Mouse (Mus musculus): ENCODE results near the gene Hspg2. TPM values are rescaled to one million over a fixed set of nuclear protein-coding genes. Genes with fewer than 3 reads are reported as not detected.
"Not testable (repeated sequence)": the region's sequence is repeated elsewhere in the genome, so short reads cannot be mapped to it uniquely, and the experiment has no call there.

Hspg2 gene
- polyA plus RNA-seq (2014; fragmentation: Nextera tagmentation; extraction: Ambion mirVana), result 67.5 and 68.3 TPM in 2 replicates

- H3K27ac ChIP-seq (replicated peaks in 1 of 2; ENCODE audit: control insufficient read depth in 1 of 2, insufficient read depth in 1 of 2, low read depth in 2 of 2, low read length in 2 of 2), result peak within 1 kb of the TSS; percentile 90 to 93
- H3K9ac ChIP-seq (ENCODE audit: low read length), result peak within 1 kb of the TSS; percentile 96
- peak; percentile 83 for ATAC-seq (ENCODE audit: insufficient number of reproducible peaks, insufficient read depth, low FRiP score, low read depth)
- H3K36me3 ChIP-seq (ENCODE audit: control insufficient read depth, insufficient read depth, low read length), result peaks cover 8% of the 10 kb centered on the region; the same call in 1 of the 2 replicates
- peak within 1 kb of the TSS; percentile 83 for H3K4me2 ChIP-seq (ENCODE audit: low read length)
- no peaks in the 10 kb centered on the region for H3K9me3 ChIP-seq (ENCODE audit: control insufficient read depth, low read length)
- peak within 1 kb of the TSS; percentile 87 to 88 for H3K4me3 ChIP-seq (ENCODE audit: control insufficient read depth in 1 of 2, insufficient read depth in 1 of 2, low read depth in 1 of 2, low read length in 2 of 2)
- WGBS, result under 1% methylated on average over 57 of the region's 72 CpGs
- no peaks in the 10 kb centered on the region for H3K27me3 ChIP-seq (ENCODE audit: control insufficient read depth, insufficient read depth, low read length)
- peaks cover 55 to 57% of the 10 kb centered on the region in 2 experiments for H3K4me1 ChIP-seq (ENCODE audit: control insufficient read depth in 2 of 2, insufficient read depth in 2 of 2, low read length in 2 of 2)
Observed at GRCm38 (mm10) chr4:137468260-137469080, at the start of gene Hspg2. Gene Hspg2, plus strand, starts transcription at chr4:137468769.

GRCm38 (mm10) chr4:137430502-137430901 is 38.1 kb upstream of the Hspg2 start, which contains the start of gene Cela3b:
Gene Cela3b, minus strand, starts transcription at chr4:137430540.
- 53% methylated on average over 4 of the region's 4 CpGs for WGBS

GRCm38 (mm10) chr4:137432700-137433550 is 35.6 kb upstream of the Hspg2 start:
- H3K9ac ChIP-seq (ENCODE audit: low read length); H3K36me3 ChIP-seq (ENCODE audit: control insufficient read depth, insufficient read depth, low read length); H3K4me2 ChIP-seq (ENCODE audit: low read length); H3K9me3 ChIP-seq (ENCODE audit: control insufficient read depth, low read length); H3K27me3 ChIP-seq (ENCODE audit: control insufficient read depth, insufficient read depth, low read length); H3K4me3 ChIP-seq (ENCODE audit: control insufficient read depth in 1 of 2, insufficient read depth in 1 of 2, low read depth in 1 of 2, low read length in 2 of 2): not testable (repeated sequence)
- 34% methylated on average over 10 of the region's 10 CpGs for WGBS
- ATAC-seq (ENCODE audit: insufficient number of reproducible peaks, insufficient read depth, low FRiP score, low read depth), result 0 out of 2 replicates have a peak, but pooled peaks have one; percentile 33
- H3K27ac ChIP-seq (replicated peaks in 1 of 2; ENCODE audit: control insufficient read depth in 1 of 2, insufficient read depth in 1 of 2, low read depth in 2 of 2, low read length in 2 of 2), result peak overlapping the region; percentile 49 to 51
- H3K4me1 ChIP-seq (ENCODE audit: control insufficient read depth in 2 of 2, insufficient read depth in 2 of 2, low read length in 2 of 2), result peaks cover 2 to 15% of the 10 kb centered on the region in 2 experiments; a peak in 3 of 4 replicates

More at GRCm38 (mm10) chr4:137430502-137430901, 38.1 kb upstream of the Hspg2 start, which contains the start of gene Cela3b:
- Histone ChIP-seq H3K27ac (replicated peaks in 1 of 2; ENCODE audit: control insufficient read depth in 1 of 2, insufficient read depth in 1 of 2, low read depth in 2 of 2, low read length in 2 of 2) (no peak within 1 kb of the TSS), H3K9me3 (ENCODE audit: control insufficient read depth, low read length) (no peaks in the 10 kb centered on the region), H3K27me3 (ENCODE audit: control insufficient read depth, insufficient read depth, low read length) (no peaks in the 10 kb centered on the region), H3K4me2 (ENCODE audit: low read length) (no peak within 1 kb of the TSS), H3K9ac (ENCODE audit: low read length) (no peak within 1 kb of the TSS), H3K4me3 (ENCODE audit: control insufficient read depth in 1 of 2, insufficient read depth in 1 of 2, low read depth in 1 of 2, low read length in 2 of 2) (no peak within 1 kb of the TSS), H3K4me1 (ENCODE audit: control insufficient read depth in 2 of 2, insufficient read depth in 2 of 2, low read length in 2 of 2) (peaks cover 2 to 10% of the 10 kb centered on the region in 2 experiments; a peak in 3 of 4 replicates), H3K36me3 (ENCODE audit: control insufficient read depth, insufficient read depth, low read length) (no peaks in the 10 kb centered on the region)
- ATAC-seq (ENCODE audit: insufficient number of reproducible peaks, insufficient read depth, low FRiP score, low read depth), result no peak

DNA sequence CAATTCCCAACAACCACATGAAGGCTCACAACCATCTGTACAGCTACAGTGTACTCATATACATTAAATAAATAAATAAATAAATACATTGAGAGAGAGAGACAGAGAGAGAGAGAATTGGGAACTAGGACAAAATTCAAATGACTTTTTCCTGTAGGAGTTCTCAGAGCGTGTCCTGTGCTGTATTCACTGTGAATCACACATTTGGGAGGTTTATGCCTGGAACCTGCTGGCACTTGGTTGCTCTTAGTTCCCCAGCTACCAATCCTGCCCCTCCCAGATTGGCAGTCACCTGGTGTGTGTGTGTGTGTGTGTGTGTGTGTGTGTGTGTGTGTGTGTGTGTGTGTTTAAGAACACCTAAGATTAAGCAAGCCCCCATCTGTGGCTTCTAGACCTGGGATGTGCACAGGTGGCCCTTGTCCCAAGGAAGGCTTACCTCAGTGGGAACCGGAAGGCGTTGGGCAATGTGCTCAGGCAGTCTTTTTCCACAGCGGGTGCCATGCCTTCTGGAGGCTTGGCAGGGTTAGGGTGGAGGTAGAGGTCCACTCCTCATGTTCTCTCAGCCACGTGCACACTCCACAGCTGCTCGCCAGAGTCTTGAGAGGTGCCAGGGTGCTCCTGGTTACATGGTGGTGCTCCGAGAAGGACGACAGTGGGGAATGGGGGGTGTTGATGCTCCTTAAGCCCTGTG is 31.4 kb upstream of the Hspg2 start:
- Histone ChIP-seq H3K27me3 (ENCODE audit: control insufficient read depth, insufficient read depth, low read length) (no peaks in the 10 kb centered on the region), H3K4me3 (ENCODE audit: control insufficient read depth in 1 of 2, insufficient read depth in 1 of 2, low read depth in 1 of 2, low read length in 2 of 2) (no peak overlapping the region), H3K4me2 (ENCODE audit: low read length) (no peak overlapping the region), H3K36me3 (ENCODE audit: control insufficient read depth, insufficient read depth, low read length) (no peaks in the 10 kb centered on the region), H3K9me3 (ENCODE audit: control insufficient read depth, low read length) (no peaks in the 10 kb centered on the region), H3K9ac (ENCODE audit: low read length) (no peak overlapping the region), H3K4me1 (ENCODE audit: control insufficient read depth in 2 of 2, insufficient read depth in 2 of 2, low read length in 2 of 2) (peaks cover 2 to 13% of the 10 kb centered on the region in 2 experiments; a peak in 3 of 4 replicates), H3K27ac (replicated peaks in 1 of 2; ENCODE audit: control insufficient read depth in 1 of 2, insufficient read depth in 1 of 2, low read depth in 2 of 2, low read length in 2 of 2) (no peak overlapping the region)
- no peak for ATAC-seq (ENCODE audit: insufficient number of reproducible peaks, insufficient read depth, low FRiP score, low read depth)
- WGBS, result 89% methylated on average over 8 of the region's 8 CpGs

DNA sequence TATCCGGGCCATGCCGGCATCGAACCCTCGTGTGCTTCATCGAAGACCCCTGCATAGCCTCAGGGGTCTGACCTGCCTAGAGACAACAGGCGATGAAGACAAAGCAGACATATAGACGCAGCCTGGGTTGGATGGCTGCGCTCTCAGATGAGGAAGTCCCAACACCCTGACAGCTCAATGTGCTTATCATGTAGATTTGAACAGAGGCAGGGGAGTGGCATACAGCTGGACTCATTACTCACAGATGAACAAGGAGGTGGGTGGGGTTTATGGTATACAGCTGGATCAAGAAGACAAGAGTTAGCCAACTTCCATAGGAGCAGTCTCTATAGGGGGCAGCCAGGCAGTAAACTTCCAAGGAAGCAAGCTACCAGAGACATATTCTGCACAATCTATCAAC is 29.7 kb upstream of the Hspg2 start:
- Histone ChIP-seq H3K4me1 (ENCODE audit: control insufficient read depth in 2 of 2, insufficient read depth in 2 of 2, low read length in 2 of 2) (peaks cover 1 to 5% of the 10 kb centered on the region in 2 experiments; a peak in 2 of 4 replicates), H3K27me3 (ENCODE audit: control insufficient read depth, insufficient read depth, low read length) (no peaks in the 10 kb centered on the region), H3K36me3 (ENCODE audit: control insufficient read depth, insufficient read depth, low read length) (no peaks in the 10 kb centered on the region), H3K9me3 (ENCODE audit: control insufficient read depth, low read length) (no peaks in the 10 kb centered on the region), H3K4me2 (ENCODE audit: low read length) (no peak overlapping the region), H3K4me3 (ENCODE audit: control insufficient read depth in 1 of 2, insufficient read depth in 1 of 2, low read depth in 1 of 2, low read length in 2 of 2) (no peak overlapping the region), H3K27ac (replicated peaks in 1 of 2; ENCODE audit: control insufficient read depth in 1 of 2, insufficient read depth in 1 of 2, low read depth in 2 of 2, low read length in 2 of 2) (no peak overlapping the region), H3K9ac (ENCODE audit: low read length) (no peak overlapping the region)
- 73% methylated on average over 8 of the region's 8 CpGs for WGBS
- ATAC-seq (ENCODE audit: insufficient number of reproducible peaks, insufficient read depth, low FRiP score, low read depth), result no peak

DNA sequence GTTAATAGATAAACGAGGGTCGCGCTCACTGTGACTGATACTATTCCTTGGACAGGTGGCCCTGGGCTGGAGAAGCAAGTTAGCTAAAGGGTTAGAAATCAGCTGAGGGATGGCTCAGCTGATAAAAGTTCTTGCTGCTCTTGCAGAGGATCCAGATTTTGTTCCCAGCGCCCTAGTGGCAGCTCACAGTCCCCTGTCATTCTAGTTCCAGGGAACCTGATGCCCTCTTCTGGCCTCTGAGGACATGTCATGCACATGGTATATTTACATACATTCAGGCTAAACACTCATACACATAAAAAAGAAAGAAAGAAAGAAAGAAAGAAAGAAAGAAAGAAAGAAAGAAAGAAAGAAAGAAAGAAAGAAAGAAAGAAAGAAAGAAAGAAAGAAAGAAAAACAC is 27.2 kb upstream of the Hspg2 start:
- Histone ChIP-seq H3K36me3 (ENCODE audit: control insufficient read depth, insufficient read depth, low read length) (no peaks in the 10 kb centered on the region), H3K4me2 (ENCODE audit: low read length) (no peak overlapping the region), H3K27me3 (ENCODE audit: control insufficient read depth, insufficient read depth, low read length) (no peaks in the 10 kb centered on the region), H3K27ac (replicated peaks in 1 of 2; ENCODE audit: control insufficient read depth in 1 of 2, insufficient read depth in 1 of 2, low read depth in 2 of 2, low read length in 2 of 2) (no peak overlapping the region), H3K9me3 (ENCODE audit: control insufficient read depth, low read length) (no peaks in the 10 kb centered on the region), H3K4me3 (ENCODE audit: control insufficient read depth in 1 of 2, insufficient read depth in 1 of 2, low read depth in 1 of 2, low read length in 2 of 2) (no peak overlapping the region), H3K9ac (ENCODE audit: low read length) (no peak overlapping the region), H3K4me1 (ENCODE audit: control insufficient read depth in 2 of 2, insufficient read depth in 2 of 2, low read length in 2 of 2) (peaks cover 3 to 4% of the 10 kb centered on the region in 2 experiments; a peak in 2 of 4 replicates)
- ATAC-seq (ENCODE audit: insufficient number of reproducible peaks, insufficient read depth, low FRiP score, low read depth), result no peak
- 85% methylated on average over 4 of the region's 4 CpGs for WGBS

DNA sequence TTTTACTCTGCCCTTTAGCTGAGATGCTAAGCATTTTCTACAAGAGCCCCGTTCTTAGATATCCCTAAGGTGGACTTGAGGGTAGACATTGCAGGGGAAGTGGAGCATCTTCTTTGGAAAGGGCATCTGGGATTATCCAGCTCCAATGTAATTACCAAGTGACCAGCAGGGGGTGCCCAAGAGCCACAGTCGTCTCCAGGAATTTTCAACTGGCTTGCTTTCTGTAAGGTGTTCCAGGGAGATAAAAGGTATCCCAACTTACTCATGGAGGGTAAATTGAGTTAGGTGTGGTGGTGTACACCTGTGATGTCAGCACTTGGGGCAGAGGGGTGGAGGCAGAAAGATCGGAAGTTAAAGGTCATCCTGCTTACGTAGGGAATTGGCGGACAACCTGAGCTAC is 24.9 kb upstream of the Hspg2 start:
- Histone ChIP-seq H3K36me3 (ENCODE audit: control insufficient read depth, insufficient read depth, low read length) (no peaks in the 10 kb centered on the region), H3K9me3 (ENCODE audit: control insufficient read depth, low read length) (no peaks in the 10 kb centered on the region), H3K27me3 (ENCODE audit: control insufficient read depth, insufficient read depth, low read length) (no peaks in the 10 kb centered on the region), H3K27ac (replicated peaks in 1 of 2; ENCODE audit: control insufficient read depth in 1 of 2, insufficient read depth in 1 of 2, low read depth in 2 of 2, low read length in 2 of 2) (no peak overlapping the region), H3K4me2 (ENCODE audit: low read length) (peak overlapping the region; percentile 25), H3K4me1 (ENCODE audit: control insufficient read depth in 2 of 2, insufficient read depth in 2 of 2, low read length in 2 of 2) (peaks cover 13 to 18% of the 10 kb centered on the region in 2 experiments), H3K4me3 (ENCODE audit: control insufficient read depth in 1 of 2, insufficient read depth in 1 of 2, low read depth in 1 of 2, low read length in 2 of 2) (no peak overlapping the region), H3K9ac (ENCODE audit: low read length) (no peak overlapping the region)
- WGBS, result 28% methylated on average over 5 of the region's 5 CpGs
- ATAC-seq (ENCODE audit: insufficient number of reproducible peaks, insufficient read depth, low FRiP score, low read depth), result no peak
